Mouse (Mus musculus): ENCODE measurements around the gene Fabp3.

GRCm38 (mm10) chr4:130319564-130319963 is 11.2 kb downstream of the Fabp3 start:
- TF ChIP-seq ELF1 (IDR thresholded peaks at IDR 0.05; ENCODE audit: low read depth, low read length) (no peak), ETS1 (IDR thresholded peaks at IDR 0.05; ENCODE audit: low read depth, low read length) (no peak), MYC (IDR thresholded peaks at IDR 0.05; ENCODE audit: low read depth, low read length) (no peak), USF1 (IDR thresholded peaks at IDR 0.05; ENCODE audit: low read depth, low read length) (no peak), BHLHE40 (IDR thresholded peaks at IDR 0.05; ENCODE audit: borderline replicate concordance, low read depth, low read length) (no peak), CHD1 (IDR thresholded peaks at IDR 0.05; ENCODE audit: low read depth, low read length) (no peak), POLR2A (IDR thresholded peaks at IDR 0.05; ENCODE audit: control insufficient read depth in 1 of 2, insufficient read depth in 1 of 2, low read depth in 1 of 2, low read length in 2 of 2, poor library complexity in 1 of 2) (no peak), ZMIZ1 (IDR thresholded peaks at IDR 0.05; ENCODE audit: low read depth, low read length) (no peak), GABPA (IDR thresholded peaks at IDR 0.05; ENCODE audit: low read depth, low read length) (no peak), ZKSCAN1 (IDR thresholded peaks at IDR 0.05; ENCODE audit: low read depth, low read length) (no peak), TAL1 (IDR thresholded peaks at IDR 0.05; ENCODE audit: low read length) (no peak)
